Mouse (Mus musculus): ENCODE measurements around the gene Cacnb4. TPM values are rescaled to one million over a fixed set of nuclear protein-coding genes. Genes with fewer than 3 reads are reported as not detected.

The Cacnb4 gene
- polyA plus RNA-seq, 1 experiment, result 0.06 TPM

GRCm38 (mm10) chr2:52654541-52654940 is 22.1 kb downstream of the Cacnb4 start:
- Histone ChIP-seq H3K36me3 (ENCODE audit: control insufficient read depth, insufficient read depth, low read length) (no peaks in the 10 kb centered on the region), H3K27me3 (ENCODE audit: control insufficient read depth, insufficient read depth, low read length) (no peaks in the 10 kb centered on the region), H3K4me1 (ENCODE audit: control insufficient read depth, insufficient read depth, insufficient read length) (no peaks in the 10 kb centered on the region), H3K4me3 (ENCODE audit: extremely low read depth, insufficient read depth, insufficient read length) (no peak overlapping the region), H3K27ac (ENCODE audit: insufficient read depth, low read length) (no peak overlapping the region)
- 26% methylated on average over 4 of the region's 4 CpGs for WGBS
- TF ChIP-seq CTCF (IDR thresholded peaks at IDR 0.05; ENCODE audit: extremely low read depth, insufficient read depth, insufficient read length, insufficient replicate concordance) (no peak), POLR2A (IDR thresholded peaks at IDR 0.05; ENCODE audit: low read depth, low read length) (no peak)
- no peak for DNase-seq (ENCODE audit: low read depth in 1 of 2, low spot score in 2 of 2)

GRCm38 (mm10) chr2:52651547-52651946 is 25.1 kb downstream of the Cacnb4 start:
- TF ChIP-seq POLR2A (IDR thresholded peaks at IDR 0.05; ENCODE audit: low read depth, low read length) (no peak), CTCF (IDR thresholded peaks at IDR 0.05; ENCODE audit: extremely low read depth, insufficient read depth, insufficient read length, insufficient replicate concordance) (no peak)
- H3K27me3 ChIP-seq (ENCODE audit: control insufficient read depth, insufficient read depth, low read length), result no peaks in the 10 kb centered on the region
- WGBS, result 87% methylated on average over 6 of the region's 6 CpGs
- H3K4me3 ChIP-seq (ENCODE audit: extremely low read depth, insufficient read depth, insufficient read length), result no peak overlapping the region
- DNase-seq (ENCODE audit: low read depth in 1 of 2, low spot score in 2 of 2), result no peak
- H3K4me1 ChIP-seq (ENCODE audit: control insufficient read depth, insufficient read depth, insufficient read length), result no peaks in the 10 kb centered on the region
- no peak overlapping the region for H3K27ac ChIP-seq (ENCODE audit: insufficient read depth, low read length)
- H3K36me3 ChIP-seq (ENCODE audit: control insufficient read depth, insufficient read depth, low read length), result no peaks in the 10 kb centered on the region

GRCm38 (mm10) chr2:52647255-52647998 is 29.2 kb downstream of the Cacnb4 start:
- TF ChIP-seq CTCF (IDR thresholded peaks at IDR 0.05; ENCODE audit: extremely low read depth, insufficient read depth, insufficient read length, insufficient replicate concordance) (no peak), POLR2A (IDR thresholded peaks at IDR 0.05; ENCODE audit: low read depth, low read length) (no peak)
- H3K27ac ChIP-seq (ENCODE audit: insufficient read depth, low read length), result no peak overlapping the region
- no peak overlapping the region for H3K4me3 ChIP-seq (ENCODE audit: extremely low read depth, insufficient read depth, insufficient read length)
- no peaks in the 10 kb centered on the region for H3K4me1 ChIP-seq (ENCODE audit: control insufficient read depth, insufficient read depth, insufficient read length)
- no peaks in the 10 kb centered on the region for H3K36me3 ChIP-seq (ENCODE audit: control insufficient read depth, insufficient read depth, low read length)
- WGBS, result 62% methylated on average over 8 of the region's 8 CpGs
- no peak for DNase-seq (ENCODE audit: low read depth in 1 of 2, low spot score in 2 of 2)
- H3K27me3 ChIP-seq (ENCODE audit: control insufficient read depth, insufficient read depth, low read length), result no peaks in the 10 kb centered on the region

GRCm38 (mm10) chr2:52643657-52644056 is 33.0 kb downstream of the Cacnb4 start:
- no peak for TF ChIP-seq POLR2A (IDR thresholded peaks at IDR 0.05; ENCODE audit: low read depth, low read length)
- no peak for TF ChIP-seq CTCF (IDR thresholded peaks at IDR 0.05; ENCODE audit: extremely low read depth, insufficient read depth, insufficient read length, insufficient replicate concordance)
- WGBS, result 87% methylated on average over 6 of the region's 6 CpGs

GRCm38 (mm10) chr2:52639530-52639875 is 37.1 kb downstream of the Cacnb4 start:
- H3K36me3 ChIP-seq (ENCODE audit: control insufficient read depth, insufficient read depth, low read length), result no peaks in the 10 kb centered on the region
- H3K27me3 ChIP-seq (ENCODE audit: control insufficient read depth, insufficient read depth, low read length), result no peaks in the 10 kb centered on the region
- no peak overlapping the region for H3K27ac ChIP-seq (ENCODE audit: insufficient read depth, low read length)
- no peak for TF ChIP-seq CTCF (IDR thresholded peaks at IDR 0.05; ENCODE audit: extremely low read depth, insufficient read depth, insufficient read length, insufficient replicate concordance)
- TF ChIP-seq POLR2A (IDR thresholded peaks at IDR 0.05; ENCODE audit: low read depth, low read length), result no peak
- DNase-seq (ENCODE audit: low read depth in 1 of 2, low spot score in 2 of 2), result no peak
- no peak overlapping the region for H3K4me3 ChIP-seq (ENCODE audit: extremely low read depth, insufficient read depth, insufficient read length)
- H3K4me1 ChIP-seq (ENCODE audit: control insufficient read depth, insufficient read depth, insufficient read length), result no peaks in the 10 kb centered on the region
- 43% methylated on average over 4 of the region's 4 CpGs for WGBS

More at GRCm38 (mm10) chr2:52643657-52644056, 33.0 kb downstream of the Cacnb4 start:
- H3K27me3 ChIP-seq (ENCODE audit: control insufficient read depth, insufficient read depth, low read length), result no peaks in the 10 kb centered on the region
- no peaks in the 10 kb centered on the region for H3K4me1 ChIP-seq (ENCODE audit: control insufficient read depth, insufficient read depth, insufficient read length)
- H3K27ac ChIP-seq (ENCODE audit: insufficient read depth, low read length), result no peak overlapping the region
- H3K4me3 ChIP-seq (ENCODE audit: extremely low read depth, insufficient read depth, insufficient read length), result no peak overlapping the region
- no peak for DNase-seq (ENCODE audit: low read depth in 1 of 2, low spot score in 2 of 2)
- H3K36me3 ChIP-seq (ENCODE audit: control insufficient read depth, insufficient read depth, low read length), result no peaks in the 10 kb centered on the region

GRCm38 (mm10) chr2:52638857-52639529 is 37.6 kb downstream of the Cacnb4 start:
- 82% methylated on average over 6 of the region's 6 CpGs for WGBS
- DNase-seq (ENCODE audit: low read depth in 1 of 2, low spot score in 2 of 2), result no peak
- no peaks in the 10 kb centered on the region for H3K4me1 ChIP-seq (ENCODE audit: control insufficient read depth, insufficient read depth, insufficient read length)
- H3K36me3 ChIP-seq (ENCODE audit: control insufficient read depth, insufficient read depth, low read length), result no peaks in the 10 kb centered on the region
- TF ChIP-seq CTCF (IDR thresholded peaks at IDR 0.05; ENCODE audit: extremely low read depth, insufficient read depth, insufficient read length, insufficient replicate concordance) (no peak), POLR2A (IDR thresholded peaks at IDR 0.05; ENCODE audit: low read depth, low read length) (no peak)
- no peaks in the 10 kb centered on the region for H3K27me3 ChIP-seq (ENCODE audit: control insufficient read depth, insufficient read depth, low read length)
- no peak overlapping the region for H3K27ac ChIP-seq (ENCODE audit: insufficient read depth, low read length)
- H3K4me3 ChIP-seq (ENCODE audit: extremely low read depth, insufficient read depth, insufficient read length), result no peak overlapping the region

GRCm38 (mm10) chr2:52638226-52638625 is 38.4 kb downstream of the Cacnb4 start:
- no peaks in the 10 kb centered on the region for H3K4me1 ChIP-seq (ENCODE audit: control insufficient read depth, insufficient read depth, insufficient read length)
- H3K36me3 ChIP-seq (ENCODE audit: control insufficient read depth, insufficient read depth, low read length), result no peaks in the 10 kb centered on the region
- WGBS, result 29% methylated on average over 4 of the region's 4 CpGs
- H3K4me3 ChIP-seq (ENCODE audit: extremely low read depth, insufficient read depth, insufficient read length), result no peak overlapping the region
- no peaks in the 10 kb centered on the region for H3K27me3 ChIP-seq (ENCODE audit: control insufficient read depth, insufficient read depth, low read length)
- no peak for TF ChIP-seq CTCF (IDR thresholded peaks at IDR 0.05; ENCODE audit: extremely low read depth, insufficient read depth, insufficient read length, insufficient replicate concordance)
- no peak for TF ChIP-seq POLR2A (IDR thresholded peaks at IDR 0.05; ENCODE audit: low read depth, low read length)
- DNase-seq (ENCODE audit: low read depth in 1 of 2, low spot score in 2 of 2), result no peak
- H3K27ac ChIP-seq (ENCODE audit: insufficient read depth, low read length), result no peak overlapping the region
